Mouse (Mus musculus) olfactory bulb, adult 2 months (tissue): ENCODE measurements at regions not wholly inside any gene's neighbourhood (a gene's known extent, or its start where the extent isn't known, plus 50 kb on each side); places are given as distances from the start of the nearest gene placed in this dataset.

Experiments
- CTCF ChIP-seq: fragments of 200-500 bp; IDR thresholded peaks from 2 replicates; pipeline ENCODE4 v1.5.1; 2012; ENCODE audit warnings: low read depth, mild to moderate bottlenecking, low read length, moderate library complexity; ENCODE audit not compliant: insufficient read depth
- POLR2A ChIP-seq: fragments of 200-500 bp; IDR thresholded peaks from 2 replicates; pipeline ENCODE4 v1.6.1; 2012; ENCODE audit warnings: mild to moderate bottlenecking, low read depth, low read length, moderate library complexity; ENCODE audit not compliant: insufficient read depth

DNA sequence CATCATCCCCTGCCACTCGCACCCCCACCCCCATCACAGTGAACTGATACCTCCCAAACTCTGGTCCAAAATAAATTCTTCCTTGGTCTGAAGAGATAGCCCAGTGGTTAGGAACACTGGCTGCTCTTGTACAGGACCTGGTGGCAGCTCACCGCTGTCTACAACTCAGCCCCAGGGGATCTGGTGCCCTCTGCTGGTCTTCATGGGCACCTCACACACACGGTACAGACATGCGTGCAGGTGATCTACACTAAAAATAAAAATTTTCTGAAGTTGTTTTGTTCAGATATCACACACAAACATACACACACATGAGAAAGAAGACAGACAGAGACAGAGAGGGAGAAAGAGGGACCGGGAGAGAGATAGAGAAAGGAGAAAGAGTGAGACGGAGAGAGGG, 130.0 kb upstream of the Ubl3 start:
- no peak for TF ChIP-seq POLR2A
- no peak for TF ChIP-seq CTCF
